24 mouse cellular contexts compared by ENCODE assay signal in the genomic region with DNA sequence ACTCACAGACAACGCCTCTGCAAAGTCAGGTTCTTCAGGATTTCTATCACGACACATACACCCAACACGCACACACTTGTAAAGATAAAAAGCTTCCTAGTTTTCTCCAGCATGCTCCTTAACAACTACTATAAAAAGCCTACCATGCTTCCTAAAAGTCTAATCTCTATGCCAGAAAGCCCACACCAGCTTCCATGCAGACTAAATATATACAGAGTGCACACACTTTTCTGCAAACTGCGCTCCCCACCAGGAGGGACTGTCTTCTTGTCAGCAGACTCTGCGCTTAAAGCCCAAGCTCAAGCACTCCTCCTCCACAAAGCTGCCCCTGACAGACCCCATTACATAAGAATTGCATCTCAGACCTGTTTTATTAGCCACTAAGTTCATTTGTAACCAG. TPM values are rescaled to one million over a fixed set of nuclear protein-coding genes. Genes with fewer than 3 reads are reported as not detected.
DNase-seq lines count a peak whose midpoint lies in the region; ATAC-seq and TF ChIP-seq lines count a peak whose summit lies in the region.
"Had no signal": no experiment of that assay in that cellular context is flagged by ENCODE, and none has a peak within 500 bp of the region (broad histone marks: within the 10 kb centered on the region; RNA-seq: fewer than 3 reads in every experiment).

No protein-coding gene starts in this region.

- H3K36me3 ChIP-seq in heart, embryonic 14.5 days (ENCODE audit: control insufficient read depth, insufficient read depth, low read length): peaks cover 13% of the 10 kb centered on the region
- H3K36me3 ChIP-seq in intestine, postnatal 0 days (ENCODE audit: control insufficient read depth, insufficient read depth): peaks cover 2% of the 10 kb centered on the region; the same call in 1 of the 2 replicates
- H3K36me3 ChIP-seq: midbrain, embryonic 12.5 days had no signal

- 0 out of 2 replicates have a peak overlapping the region, but pooled peaks have one; percentile 26 for H3K4me2 ChIP-seq in heart, embryonic 14.5 days (ENCODE audit: low read length)
- H3K4me2 ChIP-seq in intestine, postnatal 0 days (replicated peaks; ENCODE audit: low read depth): no peak overlapping the region
- H3K4me2 ChIP-seq: limb, embryonic 12.5 days; midbrain, embryonic 12.5 days had no signal

- peaks cover 7 to 21% of the 10 kb centered on the region in 2 experiments for H3K4me1 ChIP-seq in heart, embryonic 14.5 days (ENCODE audit: control insufficient read depth in 2 of 2, insufficient read depth in 2 of 2, low read length in 2 of 2)
- no peaks in the 10 kb centered on the region; the same call in 1 of the 2 replicates for H3K4me1 ChIP-seq in intestine, postnatal 0 days (replicated peaks; ENCODE audit: control insufficient read depth, insufficient read depth, low read length)

- intact Hi-C loops in left cerebral cortex, adult 2 months (cut with DNase I): loop anchor here (5.0 kb wide), 1 partner anchor 129 kb away; a partner anchor contains a TSS

- no peak for DNase-seq in heart, adult 8-10 months (ENCODE audit: low spot score)
- DNase-seq in right cerebral cortex, adult 18-20 months: peak; percentile 60
- DNase-seq in right cerebral cortex, postnatal 4 days: no peak
- DNase-seq in left cerebral cortex, adult 2 months (ENCODE audit: extremely low spot score in 1 of 2, low spot score in 2 of 2): peak in 1 of 2 experiments; percentile 26
- DNase-seq: adrenal gland, postnatal 36 days; cerebellum, postnatal 10 days; gastrocnemius, postnatal 36 days; layer of hippocampus, adult 9-11 months; lung, postnatal 10 days; retina, postnatal 1 day had no signal

- peak overlapping the region; percentile 21; the same call in 1 of the 2 replicates for H3K9ac ChIP-seq in heart, embryonic 14.5 days (ENCODE audit: low read length)
- H3K9ac ChIP-seq in intestine, postnatal 0 days (ENCODE audit: low read depth, low read length): no peak overlapping the region
- H3K9ac ChIP-seq: limb, embryonic 12.5 days; liver, embryonic 14.5 days; midbrain, embryonic 12.5 days had no signal

- no peak for ATAC-seq in heart, embryonic 14.5 days (ENCODE audit: insufficient number of reproducible peaks, insufficient read depth, low FRiP score, low read depth)
- no peak for ATAC-seq in activated CD4-positive, CD25-positive, alpha-beta regulatory T cell, adult 4 months
- no peak for ATAC-seq in intestine, postnatal 0 days
- ATAC-seq: CD4-positive, CD25-positive, alpha-beta regulatory T cell, adult 4 months; forebrain, embryonic 16.5 days had no signal

- TF ChIP-seq CTCF in left cerebral cortex, adult 2 months (IDR thresholded peaks at IDR 0.05): no peak; the same call in 1 of the 2 replicates
- TF ChIP-seq CTCF in intestine, postnatal 0 days (IDR thresholded peaks at IDR 0.05; ENCODE audit: low read depth): no peak

- no peaks in the 10 kb centered on the region for H3K9me3 ChIP-seq in heart, embryonic 14.5 days (ENCODE audit: control insufficient read depth, low read length)
- H3K9me3 ChIP-seq in intestine, postnatal 0 days (ENCODE audit: control insufficient read depth): no peaks in the 10 kb centered on the region
- H3K9me3 ChIP-seq: limb, embryonic 12.5 days; midbrain, embryonic 12.5 days had no signal

- no peaks in the 10 kb centered on the region for H3K27me3 ChIP-seq in heart, embryonic 14.5 days (ENCODE audit: control insufficient read depth, insufficient read depth, low read length)
- no peaks in the 10 kb centered on the region for H3K27me3 ChIP-seq in intestine, postnatal 0 days (replicated peaks; ENCODE audit: control insufficient read depth, insufficient read depth, low read length)
- H3K27me3 ChIP-seq: limb, embryonic 12.5 days had no signal

- H3K4me3 ChIP-seq in heart, embryonic 14.5 days (ENCODE audit: control insufficient read depth in 1 of 2, insufficient read depth in 1 of 2, low read depth in 1 of 2, low read length in 2 of 2): no peak overlapping the region
- peak overlapping the region; percentile 3 for H3K4me3 ChIP-seq in left cerebral cortex, adult 2 months
- H3K4me3 ChIP-seq in intestine, postnatal 0 days (ENCODE audit: low read depth, low read length): no peak overlapping the region
- H3K4me3 ChIP-seq: limb, embryonic 12.5 days; midbrain, embryonic 12.5 days; myocyte had no signal

- WGBS in heart, embryonic 14.5 days: 55% methylated on average over 5 of the region's 5 CpGs
- WGBS in intestine, postnatal 0 days: 82% methylated on average over 5 of the region's 5 CpGs

- 0 out of 4 replicates have a peak overlapping the region, but pooled peaks have one; percentile 20 to 34 for H3K27ac ChIP-seq in heart, embryonic 14.5 days (replicated peaks in 1 of 2; ENCODE audit: control insufficient read depth in 1 of 2, insufficient read depth in 1 of 2, low read depth in 2 of 2, low read length in 2 of 2)
- H3K27ac ChIP-seq in left cerebral cortex, adult 2 months: peak overlapping the region; percentile 16; the same call in 1 of the 2 replicates
- no peak overlapping the region for H3K27ac ChIP-seq in intestine, postnatal 0 days (ENCODE audit: low read depth, low read length)
- H3K27ac ChIP-seq: kidney, postnatal 0 days; limb, embryonic 12.5 days; liver, embryonic 14.5 days; midbrain, embryonic 12.5 days had no signal

RNA-seq across cellular contexts. Expression of a gene that starts 3.0 kb away (rescaled TPM):
- polyA plus RNA-seq in heart, embryonic 14.5 days (2014; fragmentation: Nextera tagmentation; extraction: Ambion mirVana): 10.4 and 11.3 TPM in 2 replicates
- 10 to 100 TPM in 3 of 4 experiments, 1 to 10 TPM in 1; 7.6 to 19.1 (median 16.9) TPM for total RNA-seq in heart, adult 8-10 months (2022)
- total RNA-seq in left cerebral cortex, adult 2 months (2021): 10 to 100 TPM; 25.1 to 29.9 TPM
- 1 to 10 TPM; 3.3 to 4.7 TPM for polyA plus RNA-seq in activated CD4-positive, CD25-positive, alpha-beta regulatory T cell, adult 4 months (2017; shearing (Covaris generic))
- 2.1 and 3.5 TPM in 2 replicates for polyA plus RNA-seq in intestine, postnatal 0 days (2015; fragmentation: Nextera tagmentation; extraction: Ambion mirVana)

RNA-seq across cellular contexts. Expression of a gene that starts 16.3 kb away (rescaled TPM):
- 89.7 and 97.4 TPM in 2 replicates for polyA plus RNA-seq in heart, embryonic 14.5 days (2014; fragmentation: Nextera tagmentation; extraction: Ambion mirVana)
- 10 to 100 TPM; 51.7 to 66.2 (median 62.3) TPM for total RNA-seq in heart, adult 8-10 months (2022)
- 10 to 100 TPM; 29.6 to 32.5 TPM for total RNA-seq in left cerebral cortex, adult 2 months (2021)
- polyA plus RNA-seq in activated CD4-positive, CD25-positive, alpha-beta regulatory T cell, adult 4 months (2017; shearing (Covaris generic)): 10 to 100 TPM; 47.9 to 50.8 TPM
- polyA plus RNA-seq in intestine, postnatal 0 days (2015; fragmentation: Nextera tagmentation; extraction: Ambion mirVana): 104 and 109 TPM in 2 replicates

RNA-seq across cellular contexts. Expression of a gene that starts 44.6 kb away (rescaled TPM):
- polyA plus RNA-seq in heart, embryonic 14.5 days (2014; fragmentation: Nextera tagmentation; extraction: Ambion mirVana): not detected in 2 replicates
- total RNA-seq in heart, adult 8-10 months (2022): not detected
- not detected for total RNA-seq in left cerebral cortex, adult 2 months (2021)
- not detected for polyA plus RNA-seq in activated CD4-positive, CD25-positive, alpha-beta regulatory T cell, adult 4 months (2017; shearing (Covaris generic))
- not detected in 2 replicates for polyA plus RNA-seq in intestine, postnatal 0 days (2015; fragmentation: Nextera tagmentation; extraction: Ambion mirVana)
- total RNA-seq: adrenal gland, postnatal 36 days; gastrocnemius, postnatal 36 days; MEL; neutrophil, adult 5-6 weeks had no signal
- polyA plus RNA-seq: CD4-positive, CD25-positive, alpha-beta regulatory T cell, adult 4 months; forebrain, embryonic 16.5 days; hindbrain, embryonic 11.5 days; intestine, embryonic 14.5 days; kidney, postnatal 0 days; limb, embryonic 12.5 days; liver, embryonic 14.5 days; midbrain, embryonic 12.5 days; myocyte had no signal

RNA-seq across cellular contexts. Expression of a gene that starts 47.9 kb away (rescaled TPM):
- 0.28 TPM in 1 of 2 replicates, not detected in the other for polyA plus RNA-seq in heart, embryonic 14.5 days (2014; fragmentation: Nextera tagmentation; extraction: Ambion mirVana)
- total RNA-seq in heart, adult 8-10 months (2022): under 1 TPM in 2 of 4 experiments, not detected in 2; 0.37 to 0.44 TPM
- not detected for total RNA-seq in left cerebral cortex, adult 2 months (2021)
- not detected for polyA plus RNA-seq in activated CD4-positive, CD25-positive, alpha-beta regulatory T cell, adult 4 months (2017; shearing (Covaris generic))
- polyA plus RNA-seq in intestine, postnatal 0 days (2015; fragmentation: Nextera tagmentation; extraction: Ambion mirVana): not detected in 2 replicates
- total RNA-seq: adrenal gland, postnatal 36 days; gastrocnemius, postnatal 36 days; MEL; neutrophil, adult 5-6 weeks had no signal
- polyA plus RNA-seq: CD4-positive, CD25-positive, alpha-beta regulatory T cell, adult 4 months; intestine, embryonic 14.5 days; limb, embryonic 12.5 days; liver, embryonic 14.5 days; midbrain, embryonic 12.5 days; myocyte had no signal
